Mouse (Mus musculus): ENCODE measurements around the gene Snx29. TPM values are rescaled to one million over a fixed set of nuclear protein-coding genes. Genes with fewer than 3 reads are reported as not detected.

Snx29 gene
- total and polyA plus RNA-seq, 2 experiments: 2.0 to 10.3 TPM

DNA sequence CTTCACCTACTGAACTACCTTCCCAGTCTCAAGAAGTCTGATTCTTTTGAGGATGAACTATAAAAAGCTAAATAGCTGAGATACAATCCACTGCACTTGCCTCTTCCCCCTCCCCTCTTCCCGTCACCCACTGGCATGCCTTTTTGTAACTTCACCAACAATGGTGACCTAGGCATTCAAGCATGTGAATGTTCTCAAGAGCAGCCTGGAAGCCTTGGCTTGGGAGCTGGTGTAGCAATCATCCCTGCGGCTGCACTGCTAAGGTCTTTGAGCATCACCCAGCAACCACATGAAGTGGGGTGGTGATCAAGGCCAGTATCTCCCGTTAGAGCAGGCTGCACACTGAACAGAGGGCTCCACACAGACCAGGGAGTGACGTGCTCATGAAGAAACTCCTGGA lies 471.9 kb downstream of the Snx29 start:
- 84% methylated on average over 4 of the region's 4 CpGs for WGBS
- no peak overlapping the region for H3K9ac ChIP-seq (ENCODE audit: low read depth, low read length)
- TF ChIP-seq CTCF (IDR thresholded peaks at IDR 0.05; ENCODE audit: low read depth, low read length) (no peak), POLR2A (IDR thresholded peaks at IDR 0.05; ENCODE audit: extremely low read depth, insufficient read depth, low read length) (no peak)
- no peak for DNase-seq (ENCODE audit: extremely low read depth, low read depth, low spot score)
- no peak overlapping the region for H3K4me3 ChIP-seq (ENCODE audit: insufficient read depth, low read depth, low read length)
- H3K27ac ChIP-seq (replicated peaks; ENCODE audit: insufficient read depth, low read depth, low read length): no peak overlapping the region
- no peaks in the 10 kb centered on the region for H3K79me2 ChIP-seq (ENCODE audit: control insufficient read depth, insufficient read depth, low read length)
- no peaks in the 10 kb centered on the region for H3K27me3 ChIP-seq (ENCODE audit: control insufficient read depth, insufficient read depth, low read length)
- H3K4me1 ChIP-seq (ENCODE audit: control insufficient read depth, insufficient read depth, low read length): no peaks in the 10 kb centered on the region
- no peaks in the 10 kb centered on the region for H3K36me3 ChIP-seq (ENCODE audit: control insufficient read depth, insufficient read depth, low read length)

- no peaks in the 10 kb centered on the region for H3K79me2 ChIP-seq (ENCODE audit: control insufficient read depth, insufficient read depth, low read length)
- H3K36me3 ChIP-seq (ENCODE audit: control insufficient read depth, insufficient read depth, low read length): no peaks in the 10 kb centered on the region
- no peaks in the 10 kb centered on the region for H3K27me3 ChIP-seq (ENCODE audit: control insufficient read depth, insufficient read depth, low read length)
- 73% methylated on average over 7 of the region's 7 CpGs for WGBS
- no peaks in the 10 kb centered on the region for H3K4me1 ChIP-seq (ENCODE audit: control insufficient read depth, insufficient read depth, low read length)
- no peak for DNase-seq (ENCODE audit: extremely low read depth, low read depth, low spot score)
- no peak overlapping the region for H3K27ac ChIP-seq (replicated peaks; ENCODE audit: insufficient read depth, low read depth, low read length)
- H3K9ac ChIP-seq (ENCODE audit: low read depth, low read length): no peak overlapping the region
- TF ChIP-seq POLR2A (IDR thresholded peaks at IDR 0.05; ENCODE audit: extremely low read depth, insufficient read depth, low read length) (no peak), CTCF (IDR thresholded peaks at IDR 0.05; ENCODE audit: low read depth, low read length) (no peak)
- no peak overlapping the region for H3K4me3 ChIP-seq (ENCODE audit: insufficient read depth, low read depth, low read length)
Observed at GRCm38 (mm10) chr16:11795758-11796460, 473.2 kb downstream of the Snx29 start.

DNA sequence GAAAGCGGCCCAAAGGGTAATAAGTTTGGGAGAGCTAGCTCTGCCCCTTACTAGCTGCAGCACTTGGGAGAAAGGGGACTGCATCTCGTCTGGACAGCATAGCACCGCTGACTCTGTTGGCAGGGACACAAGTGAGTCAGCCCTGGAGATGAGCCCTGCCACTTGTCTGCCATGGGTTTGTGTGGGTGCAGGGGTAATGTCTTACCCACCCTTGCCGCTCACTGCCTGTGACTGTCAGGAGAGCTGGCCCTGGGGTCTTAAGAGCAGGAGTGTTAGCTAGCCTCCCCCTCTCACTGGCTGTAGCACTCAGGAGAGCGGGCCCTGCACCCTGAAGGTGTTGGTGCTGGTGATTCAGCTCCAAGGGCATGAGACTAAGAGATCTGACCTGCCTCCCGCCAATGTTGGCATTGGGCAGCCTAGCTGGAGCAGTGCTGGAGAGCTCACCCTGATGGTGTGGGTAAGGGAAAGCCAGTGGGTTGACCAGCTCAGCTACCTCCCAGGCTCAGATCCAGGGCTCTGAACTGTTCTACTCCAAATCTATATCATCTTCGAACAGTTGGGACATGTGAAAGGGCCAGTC lies 479.3 kb downstream of the Snx29 start:
- no peak for TF ChIP-seq CTCF (IDR thresholded peaks at IDR 0.05; ENCODE audit: low read depth, low read length)
- no peak for TF ChIP-seq POLR2A (IDR thresholded peaks at IDR 0.05; ENCODE audit: extremely low read depth, insufficient read depth, low read length)
- no peak overlapping the region for H3K9ac ChIP-seq (ENCODE audit: low read depth, low read length)
- no peak for DNase-seq (ENCODE audit: extremely low read depth, low read depth, low spot score)
- H3K27ac ChIP-seq (replicated peaks; ENCODE audit: insufficient read depth, low read depth, low read length): no peak overlapping the region
- H3K4me3 ChIP-seq (ENCODE audit: insufficient read depth, low read depth, low read length): no peak overlapping the region
- H3K4me1 ChIP-seq (ENCODE audit: control insufficient read depth, insufficient read depth, low read length): no peaks in the 10 kb centered on the region
- WGBS: 94% methylated on average over 7 of the region's 7 CpGs
- H3K36me3 ChIP-seq (ENCODE audit: control insufficient read depth, insufficient read depth, low read length): peaks cover 16% of the 10 kb centered on the region
- no peaks in the 10 kb centered on the region for H3K79me2 ChIP-seq (ENCODE audit: control insufficient read depth, insufficient read depth, low read length)
- H3K27me3 ChIP-seq (ENCODE audit: control insufficient read depth, insufficient read depth, low read length): no peaks in the 10 kb centered on the region

Other genes starting within 250 kb of the Snx29 start
- 12.1 and 12.4 TPM in 2 replicates for gene Txndc11, start 188.3 kb upstream of the Snx29 start, total RNA-seq (2014; rRNA removed)
- gene Txndc11, start 188.3 kb upstream of the Snx29 start, polyA plus RNA-seq (2012; rRNA removed): 23.6 and 26.5 TPM in 2 replicates
- gene Zc3h7a, start 146.5 kb upstream of the Snx29 start, total RNA-seq (2014; rRNA removed): 45.2 and 56.8 TPM in 2 replicates
- 17.7 and 25.3 TPM in 2 replicates for gene Zc3h7a, start 146.5 kb upstream of the Snx29 start, polyA plus RNA-seq (2012; rRNA removed)
- gene Rsl1d1, start 119.6 kb upstream of the Snx29 start, total RNA-seq (2014; rRNA removed): 25.0 and 28.7 TPM in 2 replicates
- gene Rsl1d1, start 119.6 kb upstream of the Snx29 start, polyA plus RNA-seq (2012; rRNA removed): 4.2 and 4.5 TPM in 2 replicates
- 35.9 and 37.9 TPM in 2 replicates for gene Gspt1, start 68.6 kb upstream of the Snx29 start, total RNA-seq (2014; rRNA removed)
- gene Gspt1, start 68.6 kb upstream of the Snx29 start, polyA plus RNA-seq (2012; rRNA removed): 17.6 and 19.7 TPM in 2 replicates
- not detected in 2 replicates for gene Tnfrsf17, start 9.1 kb upstream of the Snx29 start, total RNA-seq (2014; rRNA removed)
- gene Tnfrsf17, start 9.1 kb upstream of the Snx29 start, polyA plus RNA-seq (2012; rRNA removed): not detected in 2 replicates